Mouse (Mus musculus) urinary bladder, adult 2 months (tissue): ENCODE results near the gene Mms22l. TPM values are rescaled to one million over a fixed set of nuclear protein-coding genes. Genes with fewer than 3 reads are reported as not detected.
"Not testable (repeated sequence)": the region's sequence is repeated elsewhere in the genome, so short reads cannot be mapped to it uniquely, and the experiment has no call there.

ENCODE experiments used
- DNase-seq: peaks from one replicate; pipeline ENCODE4 v3.0.0; 2022; ENCODE audit warnings: low spot score
- polyA plus RNA-seq: library from polyadenylated mRNA; depleted of rRNA; stranded (reverse); fragments of >200 nt; gene quantifications from 2 replicates; pipeline ENCODE4 v1.2.3, GENCODE M21; 2012

Gene Mms22l
- polyA plus RNA-seq, 1 experiment, result 3.3 TPM

DNA sequence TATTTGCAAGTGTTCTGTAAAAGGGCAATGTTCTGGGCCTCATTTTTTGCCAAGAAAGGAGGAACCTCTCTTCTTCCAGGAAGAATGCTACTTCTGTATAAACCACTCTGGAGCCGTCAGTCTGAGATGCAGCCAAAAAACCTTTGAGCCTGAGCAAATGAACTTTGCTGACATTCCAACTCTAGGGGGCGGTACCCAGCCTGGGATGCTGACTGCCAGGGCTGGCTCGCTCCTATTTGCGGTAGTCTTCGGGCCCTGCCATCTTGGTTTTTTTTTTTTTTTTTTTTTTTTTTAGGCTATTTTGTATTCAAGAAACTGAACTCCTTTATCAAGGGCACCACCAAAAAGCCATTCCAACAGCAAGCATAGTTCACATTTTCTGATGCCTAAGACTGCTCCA is 124.2 kb downstream of the Mms22l start:
- no peak for DNase-seq

DNA sequence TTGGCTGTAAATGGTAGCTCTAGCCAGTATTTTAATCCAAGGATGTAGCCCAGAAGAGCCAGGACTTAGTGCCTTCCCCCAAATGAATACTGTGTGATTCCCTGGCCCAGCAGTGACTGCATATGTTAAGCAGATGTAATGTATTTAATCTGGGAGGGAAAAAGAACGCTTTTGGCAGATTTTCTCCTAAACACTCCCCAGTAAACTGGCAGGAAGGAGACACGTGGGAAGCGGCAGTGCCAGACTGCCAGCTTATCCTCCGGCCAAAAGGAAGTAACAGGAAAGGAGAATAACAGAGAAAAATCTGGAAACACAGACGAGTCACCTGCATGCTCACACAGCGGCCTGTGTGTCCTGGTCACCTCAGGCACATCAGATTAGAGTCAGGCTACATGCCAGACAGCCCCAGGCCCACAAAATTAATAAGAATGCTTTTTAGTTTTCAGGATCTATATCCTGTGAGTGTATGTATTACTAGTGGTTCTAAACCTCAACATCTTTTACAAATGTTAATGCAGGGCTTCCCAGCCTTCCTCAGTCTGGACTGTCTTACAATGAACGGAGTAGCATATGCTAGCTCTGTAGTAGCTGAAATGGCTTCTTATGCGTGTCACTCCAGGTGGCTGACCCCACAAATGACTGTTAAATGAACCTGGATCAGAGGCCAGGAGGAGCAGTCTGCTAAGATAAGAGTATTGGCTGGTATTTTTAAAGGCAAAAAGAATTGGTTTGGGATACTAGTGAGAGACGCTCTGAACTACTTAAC is 125.4 kb downstream of the Mms22l start:
- DNase-seq, result no peak

DNA sequence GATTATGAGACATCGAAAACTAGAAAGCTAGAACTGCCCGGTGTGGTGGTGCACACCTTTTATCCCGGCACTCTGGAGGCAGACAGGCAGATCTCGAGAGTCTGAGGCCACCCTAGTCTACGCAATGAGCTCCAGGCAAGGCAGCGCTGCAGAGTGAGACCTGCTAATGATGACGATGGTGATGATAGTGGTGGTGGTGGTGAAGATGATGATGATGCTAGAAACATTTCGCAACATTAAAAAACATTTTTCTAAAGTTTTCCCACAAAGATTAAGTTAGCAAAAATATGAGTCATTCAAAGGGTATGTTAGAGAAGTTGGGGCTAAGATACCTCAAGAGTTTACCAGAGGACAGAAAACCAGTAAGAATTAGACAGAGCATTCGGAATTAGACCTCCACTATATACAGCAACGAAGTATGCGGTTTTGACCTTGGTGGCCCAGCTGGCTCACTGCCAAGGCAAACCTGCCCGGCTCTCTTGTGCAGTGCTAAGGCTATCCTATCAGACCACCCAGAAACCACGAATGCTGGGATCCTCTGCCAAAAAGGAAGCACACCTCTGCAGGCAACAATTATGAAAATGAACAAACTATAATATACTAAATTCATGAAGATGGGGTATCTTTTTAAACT is 129.8 kb downstream of the Mms22l start:
- DNase-seq, result no peak

DNA sequence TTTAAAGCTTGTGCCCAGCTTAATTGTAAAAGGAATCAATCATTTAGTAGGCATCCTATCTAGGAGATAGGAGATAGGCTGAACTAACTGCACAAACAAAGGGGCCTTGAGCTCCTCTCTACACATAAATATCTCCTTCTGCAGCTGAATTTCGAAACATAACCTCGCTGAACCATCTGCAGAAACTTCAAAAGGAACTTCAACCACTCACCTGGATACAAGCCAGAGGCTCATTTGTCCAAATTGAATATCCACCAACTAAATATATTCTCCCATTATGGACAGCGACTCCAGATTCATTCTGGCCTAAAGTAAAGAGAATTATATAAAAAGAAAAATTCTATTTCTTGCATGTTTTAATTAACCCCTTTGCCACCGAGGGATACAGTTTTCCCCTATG is 130.4 kb downstream of the Mms22l start:
- no peak for DNase-seq

DNA sequence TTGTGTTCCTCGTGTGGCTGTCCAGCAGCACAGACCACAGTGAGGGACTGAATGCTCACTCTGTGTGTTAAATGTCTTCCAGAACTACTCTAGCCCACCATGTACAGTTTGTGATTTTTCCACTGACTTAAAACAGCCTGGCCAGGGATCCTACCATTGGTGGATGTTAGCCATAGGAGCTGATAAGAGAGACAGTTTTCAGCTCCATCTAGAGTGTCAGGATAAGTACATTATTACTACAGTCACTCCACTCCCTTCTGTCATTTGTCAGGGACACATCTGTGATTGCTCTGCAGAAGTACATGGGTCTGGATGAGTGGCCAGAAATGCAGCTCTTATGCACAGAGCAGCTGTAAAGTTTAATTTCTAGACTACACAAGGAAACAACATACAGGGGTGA is 131.6 kb downstream of the Mms22l start:
- DNase-seq, result no peak

DNA sequence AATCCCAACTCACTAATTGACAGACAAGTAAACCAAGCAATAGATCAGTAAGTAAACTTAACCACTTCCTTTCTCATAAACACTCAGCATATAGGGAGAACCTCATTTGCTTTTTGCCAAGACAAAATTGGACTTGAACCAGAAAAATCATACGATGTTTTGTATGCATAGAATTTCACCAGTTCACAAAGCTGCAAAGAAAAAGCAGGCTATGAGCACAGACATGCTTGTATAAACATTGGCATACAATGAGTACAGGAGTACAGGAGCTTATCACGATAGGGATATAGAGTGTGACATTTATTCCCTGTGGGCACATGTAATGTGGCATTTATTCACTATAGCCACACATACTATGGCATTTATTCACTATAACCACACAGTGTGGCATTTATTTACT is 134.2 kb downstream of the Mms22l start:
- DNase-seq, result no peak

DNA sequence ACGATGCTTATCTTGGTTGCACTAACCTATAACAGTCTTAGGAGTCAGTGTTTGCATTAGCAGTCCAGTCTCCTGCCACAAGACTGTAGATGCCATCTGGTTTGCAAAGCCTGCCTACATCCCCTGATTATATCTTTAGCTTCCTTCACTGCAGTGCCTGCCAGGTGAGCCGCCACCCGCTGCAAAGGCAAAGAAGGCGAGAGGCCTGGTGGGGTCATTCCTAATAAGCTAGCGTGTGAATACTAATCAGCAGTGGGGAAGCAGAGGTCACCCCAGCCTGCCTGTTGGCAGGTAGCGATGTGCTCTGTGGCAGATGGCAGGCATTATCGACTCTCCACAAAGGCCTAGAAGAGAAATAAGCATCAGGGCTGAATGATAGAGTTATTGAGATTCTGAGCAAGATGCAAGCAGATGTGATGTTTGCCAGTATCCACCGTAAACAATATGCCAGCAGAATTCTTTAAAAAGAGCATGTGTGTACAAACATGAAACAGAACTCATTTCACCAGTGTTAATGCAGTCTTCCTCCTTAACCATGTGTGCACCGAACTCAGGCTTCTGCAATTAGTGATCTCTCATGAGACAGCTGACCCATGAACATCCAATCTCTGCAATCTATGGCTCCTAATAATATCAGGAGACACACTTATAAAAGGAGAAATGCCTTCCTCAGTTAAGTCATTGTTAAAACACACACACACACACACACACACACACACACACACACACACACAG is 135.1 kb downstream of the Mms22l start:
- DNase-seq, result no peak

DNA sequence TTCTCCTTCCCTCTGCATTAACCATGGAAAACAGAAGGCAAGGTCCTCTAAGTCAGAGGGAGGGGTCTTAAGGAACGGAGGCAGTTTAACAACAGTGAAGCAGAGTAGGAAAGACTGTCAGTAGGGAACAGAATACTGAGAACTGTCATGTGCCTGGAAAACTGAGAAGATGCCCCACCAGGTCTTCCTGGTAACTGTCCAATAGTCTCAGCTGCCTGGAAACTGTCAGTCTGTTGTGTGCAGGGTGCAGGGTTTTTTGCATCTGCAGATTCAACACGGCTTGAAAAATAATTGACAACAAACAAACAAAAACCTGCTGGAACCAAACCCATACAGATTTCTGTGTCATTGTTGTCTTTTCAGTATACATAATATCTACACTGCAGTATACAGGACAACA is 146.1 kb downstream of the Mms22l start:
- DNase-seq, result no peak

DNA sequence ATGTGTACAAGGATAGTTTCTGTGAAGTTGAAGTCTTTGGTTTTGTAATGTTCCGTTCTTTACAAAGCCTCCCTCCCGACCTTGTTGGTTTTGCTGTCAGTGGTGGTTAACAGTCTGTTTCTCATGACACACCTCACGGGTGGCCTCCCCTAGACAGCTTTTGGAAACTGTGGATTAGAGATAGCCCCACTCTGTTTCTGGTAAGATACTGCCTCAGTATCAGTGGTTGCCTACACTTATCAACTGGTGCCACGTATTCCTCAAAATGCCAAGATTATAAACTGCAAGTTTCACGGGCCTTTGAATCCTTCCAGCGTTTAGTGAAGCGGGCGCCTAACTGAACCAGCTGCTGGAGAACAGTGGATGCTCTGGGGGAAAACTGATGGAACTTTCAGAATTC is 148.5 kb downstream of the Mms22l start:
- not testable (repeated sequence) for DNase-seq
